Mouse (Mus musculus) CD4-positive, CD25-positive, alpha-beta regulatory T cell, adult 4 months (primary cell): ENCODE measurements around the gene Ripor2. TPM values are rescaled to one million over a fixed set of nuclear protein-coding genes. Genes with fewer than 3 reads are reported as not detected.

Source experiments
- ATAC-seq: one replicate; pipeline ENCODE4 v1.8.0; 2017
- polyA plus RNA-seq, 2 experiments: library from polyadenylated mRNA; unstranded; fragments of 100-300 nt; shearing (Covaris generic); gene quantifications; one replicate each; pipeline ENCODE4 v1.2.1; 2017

Ripor2 gene
- polyA plus RNA-seq, 2 experiments from 2014 or later = 228 to 281 TPM

- ATAC-seq = peak; percentile 49
Measured at GRCm38 (mm10) chr13:24776146-24776844, 194.3 kb downstream of the Ripor2 start.

GRCm38 (mm10) chr13:24778026-24778425 lies 196.0 kb downstream of the Ripor2 start:
- no peak for ATAC-seq

DNA sequence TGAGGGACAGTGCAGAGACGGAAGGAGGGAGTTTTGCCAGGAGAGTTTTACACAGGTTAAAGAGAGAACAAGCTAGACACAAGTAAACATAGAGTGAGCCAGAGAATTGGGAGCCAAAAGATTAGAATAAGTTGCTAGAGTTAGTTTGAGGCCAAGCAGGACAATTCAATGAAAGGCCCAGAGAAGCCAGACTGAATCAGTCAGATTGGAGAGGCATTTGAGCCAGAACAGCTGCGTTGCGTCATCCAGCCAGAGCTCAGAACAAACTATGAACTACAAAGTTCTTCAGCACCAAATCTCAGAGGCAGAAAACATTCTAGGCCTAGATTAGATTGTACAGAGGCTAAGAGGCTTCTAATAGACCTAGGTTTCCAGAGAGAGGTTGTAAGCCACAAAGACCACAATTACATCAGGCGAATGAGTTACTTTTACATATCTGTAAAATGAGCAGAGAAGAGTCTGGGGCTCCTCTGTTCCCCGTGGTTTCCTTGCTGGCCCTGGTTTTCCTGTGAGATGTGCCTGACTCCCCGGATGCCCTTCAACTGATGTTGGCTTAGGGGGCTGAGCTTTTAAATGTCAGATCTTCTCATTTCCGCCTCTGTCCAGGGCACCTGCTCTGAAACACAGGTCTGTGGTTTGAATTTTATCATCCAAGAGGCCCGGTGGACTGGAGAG lies 196.9 kb downstream of the Ripor2 start:
- peak; percentile 74 for ATAC-seq

GRCm38 (mm10) chr13:24781916-24782315 lies 199.9 kb downstream of the Ripor2 start:
- ATAC-seq = no peak

Other genes with a start within 250 kb of the Ripor2 start
- gene Armh2, start 159.0 kb downstream of the Ripor2 start, polyA plus RNA-seq = under 1 TPM in 1 of 2 experiments, not detected in 1; 0.38 TPM
- 10 to 100 TPM; 26.7 to 30.0 TPM for gene Gmnn, start 179.7 kb downstream of the Ripor2 start, polyA plus RNA-seq
- gene BC005537, start 219.5 kb downstream of the Ripor2 start, polyA plus RNA-seq = 10 to 100 TPM; 24.0 to 51.6 TPM
- 10 to 100 TPM; 59.1 to 69.9 TPM for gene Acot13, start 249.4 kb downstream of the Ripor2 start, polyA plus RNA-seq
- 10 to 100 TPM; 17.6 to 19.8 TPM for gene Tdp2, start 249.5 kb downstream of the Ripor2 start, polyA plus RNA-seq